Mouse (Mus musculus): ENCODE measurements around the gene Gm13762.
"Not testable (repeated sequence)": the region's sequence is repeated elsewhere in the genome, so short reads cannot be mapped to it uniquely, and the experiment has no call there.

The Gm13762 gene

GRCm38 (mm10) chr2:88980181-88980580, at the start of gene Gm13762:
Gene Gm13762, minus strand, starts transcription at chr2:88980281.
- DNase-seq, result no peak

DNA sequence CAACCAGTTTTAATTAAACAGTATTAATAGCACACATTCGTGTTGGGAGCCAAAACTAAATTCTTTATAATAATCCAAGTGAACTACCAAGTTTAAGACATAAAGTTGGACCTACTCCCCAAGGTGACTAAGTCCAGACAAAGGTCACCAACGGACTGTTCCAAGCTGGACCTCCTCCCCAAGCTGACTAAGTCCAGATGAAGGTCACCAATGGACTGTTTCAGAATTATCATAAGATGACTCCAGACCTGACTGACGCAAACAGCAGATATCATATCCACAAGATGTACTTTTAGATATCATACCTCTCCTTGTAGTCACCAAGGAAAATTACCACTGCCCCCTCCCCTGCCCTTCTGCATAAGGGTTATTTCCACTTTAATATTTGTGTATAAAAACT, 41.4 kb upstream of the Gm13762 start:
- DNase-seq, result not testable (repeated sequence)

- no peak for DNase-seq
These were observed 38.2 kb upstream of the Gm13762 start, which contains the start of gene Olfr1216 for GRCm38 (mm10) chr2:89018240-89018639. Gene Olfr1216, minus strand, starts transcription at chr2:89018340.

GRCm38 (mm10) chr2:89006873-89007272, 26.8 kb upstream of the Gm13762 start, which contains the start of gene Olfr1215:
Gene Olfr1215, minus strand, starts transcription at chr2:89006973.
- DNase-seq, result no peak

DNA sequence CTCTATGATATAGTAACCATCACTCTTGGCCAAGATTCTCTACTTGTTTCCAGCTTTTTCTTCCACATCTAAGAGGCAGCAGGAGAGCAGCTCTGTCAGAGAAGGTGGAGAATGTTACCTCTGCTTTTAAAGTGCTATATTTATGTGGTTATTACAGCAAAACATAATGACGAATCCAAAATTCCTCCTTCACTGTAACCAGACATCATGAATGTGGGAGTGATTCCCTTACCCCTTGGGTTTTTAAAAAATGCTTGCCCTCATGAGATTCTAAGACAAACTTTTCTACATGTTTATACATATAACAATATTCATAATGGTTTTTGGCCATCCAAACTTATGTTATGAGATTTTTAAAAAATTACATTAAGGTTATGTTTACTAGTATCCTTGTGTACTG, 12.5 kb upstream of the Gm13762 start, which contains the start of gene Olfr1214:
Olfr1214 (minus strand) TSS at position 101 of the 400 bp plus-strand sequence.
- DNase-seq, result no peak

- no peak for DNase-seq
These were observed 26.4 kb downstream of the Gm13762 start, which contains the start of gene Olfr1212 for GRCm38 (mm10) chr2:88953669-88954068. Gene Olfr1212, plus strand, starts transcription at chr2:88953969.

DNA sequence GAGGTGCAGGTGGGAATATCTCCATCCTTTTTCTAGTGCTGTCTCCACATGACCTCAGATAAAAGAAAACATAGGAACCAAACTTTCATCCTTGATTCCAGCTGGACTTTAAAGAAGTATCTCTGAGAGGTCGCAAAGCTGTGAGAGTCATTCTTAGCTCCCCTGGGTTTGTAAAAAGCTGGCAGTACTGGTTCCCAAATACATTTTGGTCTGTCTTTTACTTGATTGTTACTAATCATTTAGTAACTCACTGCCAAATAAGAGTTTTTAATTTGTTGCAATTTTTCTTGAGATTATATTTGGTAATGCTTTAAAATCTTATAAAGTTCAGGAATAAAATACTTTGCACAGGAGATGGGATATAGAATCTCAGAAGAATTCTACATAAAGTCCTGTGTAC, 42.1 kb downstream of the Gm13762 start, which contains the start of gene Olfr1211:
Olfr1211 (minus strand) TSS at position 101 of the 400 bp plus-strand sequence.
- no peak for DNase-seq

Measured in kidney, adult 18-20 months (tissue).